Mouse (Mus musculus) MEL (cell line): ENCODE measurements around the gene Prph. TPM values are rescaled to one million over a fixed set of nuclear protein-coding genes. Genes with fewer than 3 reads are reported as not detected.

Source experiments
- DNase-seq: peaks from one replicate; pipeline ENCODE4 v3.0.0; 2011; ENCODE audit warnings: low read depth, low spot score
- H3K27ac ChIP-seq: 2 replicates; pipeline ENCODE4 v1.5.1; 2012; ENCODE audit warnings: low read depth, mild to moderate bottlenecking, control low read depth, low read length, moderate library complexity; ENCODE audit not compliant: control insufficient read depth
- H3K27me3 ChIP-seq, 2 experiments: fragments of 150-350 bp in 1 of 2; sonication (generic) in 1 of 2; 2 replicates each; pipeline ENCODE4 v1.6.1; 2012; ENCODE audit warnings: low read length in 2 of 2, mild to moderate bottlenecking in 2 of 2, improper control_type of control experiment in 1 of 2, moderate library complexity in 1 of 2; ENCODE audit not compliant: insufficient read depth in 2 of 2, control insufficient read depth in 1 of 2
- H3K36me3 ChIP-seq, 2 experiments: 2 replicates each; pipeline ENCODE4 v1.6.1; 2012 to 2014; ENCODE audit warnings: low read length in 2 of 2, improper control_type of control experiment in 1 of 2, inconsistent platforms in 1 of 2, mild to moderate bottlenecking in 1 of 2; ENCODE audit not compliant: insufficient read depth in 2 of 2, control insufficient read depth in 1 of 2
- H3K4me1 ChIP-seq, 2 experiments: fragments of 150-350 bp in 1 of 2; sonication (generic) in 1 of 2; 2 replicates each; pipeline ENCODE4 v1.6.1; 2012; ENCODE audit warnings: low read length in 2 of 2, improper control_type of control experiment in 1 of 2, mild to moderate bottlenecking in 1 of 2; ENCODE audit not compliant: insufficient read depth in 2 of 2, control insufficient read depth in 1 of 2
- H3K4me3 ChIP-seq, 2 experiments: fragments of 150-350 bp in 1 of 2; sonication (generic) in 1 of 2; 2 replicates each; pipeline ENCODE4 v1.5.1; 2012; ENCODE audit warnings: low read depth in 2 of 2, low read length in 2 of 2, mild to moderate bottlenecking in 2 of 2, moderate library complexity in 2 of 2, control low read depth in 1 of 2, improper control_type of control experiment in 1 of 2; ENCODE audit not compliant: control insufficient read depth in 1 of 2, insufficient read depth in 1 of 2
- H3K79me2 ChIP-seq: 2 replicates; pipeline ENCODE4 v1.6.1; 2012; ENCODE audit warnings: mild to moderate bottlenecking, low read length, moderate library complexity; ENCODE audit not compliant: control insufficient read depth, poor library complexity, insufficient read depth
- H3K9ac ChIP-seq: 2 replicates; pipeline ENCODE4 v1.6.1; 2012; ENCODE audit warnings: low read depth, mild to moderate bottlenecking, control low read depth, low read length, moderate library complexity; ENCODE audit not compliant: control insufficient read depth, poor library complexity, severe bottlenecking
- H3K9me3 ChIP-seq: fragments of 150-350 bp; sonication (generic); replicated peaks from 2 replicates; pipeline ENCODE4 v1.6.1; 2012; ENCODE audit warnings: mild to moderate bottlenecking, low read length, improper control_type of control experiment, moderate library complexity; ENCODE audit not compliant: insufficient read depth
- CHD1 ChIP-seq: IDR thresholded peaks from 2 replicates; pipeline ENCODE4 v1.6.1; 2012; ENCODE audit warnings: low read depth, mild to moderate bottlenecking, inconsistent platforms, low read length, improper control_type of control experiment
- CHD2 ChIP-seq: IDR thresholded peaks from 2 replicates; pipeline ENCODE4 v1.6.1; 2011; ENCODE audit warnings: low read length, improper control_type of control experiment
- CTCF ChIP-seq, 3 experiments: IDR thresholded peaks in 2 of 3; conservative IDR thresholded peaks in 1 of 3; 2 replicates each; pipeline ENCODE4 v1.5.1; 2011 to 2012; ENCODE audit warnings: low read length in 3 of 3, low read depth in 2 of 3, mild to moderate bottlenecking in 2 of 3, improper control_type of control experiment in 1 of 3, inconsistent platforms in 1 of 3, mixed read lengths in 1 of 3, moderate library complexity in 1 of 3; ENCODE audit not compliant: control insufficient read depth in 1 of 3, insufficient read depth in 1 of 3, poor library complexity in 1 of 3, severe bottlenecking in 1 of 3
- ELF1 ChIP-seq: IDR thresholded peaks from 2 replicates; pipeline ENCODE4 v1.6.1; 2014; ENCODE audit warnings: low read depth, mild to moderate bottlenecking, inconsistent platforms, low read length, improper control_type of control experiment, moderate library complexity
- ETS1 ChIP-seq: IDR thresholded peaks from 2 replicates; pipeline ENCODE4 v1.6.1; 2012; ENCODE audit warnings: low read depth, mild to moderate bottlenecking, inconsistent platforms, low read length, improper control_type of control experiment, moderate library complexity
- GABPA ChIP-seq: IDR thresholded peaks from 2 replicates; pipeline ENCODE4 v1.6.1; 2012; ENCODE audit warnings: low read depth, mild to moderate bottlenecking, inconsistent platforms, low read length, improper control_type of control experiment, moderate library complexity
- JUND ChIP-seq: IDR thresholded peaks from 2 replicates; pipeline ENCODE4 v1.6.1; 2011; ENCODE audit warnings: low read depth, mild to moderate bottlenecking, improper control_type of control experiment, low read length
- MAZ ChIP-seq: IDR thresholded peaks from 2 replicates; pipeline ENCODE4 v1.6.1; 2012; ENCODE audit warnings: low read depth, mild to moderate bottlenecking, inconsistent platforms, low read length, improper control_type of control experiment
- MEF2A ChIP-seq: IDR thresholded peaks from 2 replicates; pipeline ENCODE4 v1.6.1; 2014; ENCODE audit warnings: low read depth, mild to moderate bottlenecking, inconsistent platforms, low read length, improper control_type of control experiment; ENCODE audit not compliant: poor library complexity, insufficient replicate concordance, severe bottlenecking; ENCODE audit errors: extremely low read depth
- POLR2A ChIP-seq, 2 experiments: IDR thresholded peaks; 2 replicates each; pipeline ENCODE4 v1.6.1; 2011 to 2012; ENCODE audit warnings: low read length in 2 of 2, mild to moderate bottlenecking in 2 of 2, control low read depth in 1 of 2, improper control_type of control experiment in 1 of 2, low read depth in 1 of 2, moderate library complexity in 1 of 2; ENCODE audit not compliant: control insufficient read depth in 1 of 2, insufficient read depth in 1 of 2, poor library complexity in 1 of 2
- RAD21 ChIP-seq: IDR thresholded peaks from 2 replicates; pipeline ENCODE4 v1.6.1; 2011; ENCODE audit warnings: mild to moderate bottlenecking, low read depth, low read length, improper control_type of control experiment
- RCOR1 ChIP-seq: IDR thresholded peaks from 2 replicates; pipeline ENCODE4 v1.6.1; 2012; ENCODE audit warnings: low read depth, mild to moderate bottlenecking, inconsistent platforms, low read length, improper control_type of control experiment
- SMC3 ChIP-seq: IDR thresholded peaks from 2 replicates; pipeline ENCODE4 v1.6.1; 2011; ENCODE audit warnings: low read depth, low read length, improper control_type of control experiment
- TAL1 ChIP-seq: IDR thresholded peaks from 2 replicates; pipeline ENCODE4 v1.6.1; 2012; ENCODE audit warnings: mild to moderate bottlenecking, inconsistent platforms, low read length, moderate library complexity, mixed read lengths
- UBTF ChIP-seq: IDR thresholded peaks from 2 replicates; pipeline ENCODE4 v1.6.1; 2012; ENCODE audit warnings: low read depth, mild to moderate bottlenecking, inconsistent platforms, low read length, improper control_type of control experiment, moderate library complexity, borderline replicate concordance; ENCODE audit not compliant: insufficient read depth
- USF1 ChIP-seq: IDR thresholded peaks from 2 replicates; pipeline ENCODE4 v1.6.1; 2014; ENCODE audit warnings: low read depth, mild to moderate bottlenecking, inconsistent platforms, low read length, improper control_type of control experiment, moderate library complexity
- USF2 ChIP-seq, 2 experiments: IDR thresholded peaks; 2 replicates each; pipeline ENCODE4 v1.6.1; 2011 to 2012; ENCODE audit warnings: improper control_type of control experiment in 2 of 2, low read length in 2 of 2, borderline replicate concordance in 1 of 2, inconsistent platforms in 1 of 2, low read depth in 1 of 2, mild to moderate bottlenecking in 1 of 2; ENCODE audit not compliant: insufficient read depth in 1 of 2
- ZKSCAN1 ChIP-seq: IDR thresholded peaks from 2 replicates; pipeline ENCODE4 v1.6.1; 2012; ENCODE audit warnings: low read depth, mild to moderate bottlenecking, inconsistent platforms, low read length, improper control_type of control experiment, moderate library complexity
- ZMIZ1 ChIP-seq: IDR thresholded peaks from 2 replicates; pipeline ENCODE4 v1.6.1; 2012; ENCODE audit warnings: low read depth, mild to moderate bottlenecking, inconsistent platforms, low read length, improper control_type of control experiment, moderate library complexity
- ZNF384 ChIP-seq: IDR thresholded peaks from 2 replicates; pipeline ENCODE4 v1.6.1; 2012; ENCODE audit warnings: low read depth, mild to moderate bottlenecking, inconsistent platforms, low read length, improper control_type of control experiment
- polyA plus RNA-seq, 2 experiments: library from polyadenylated mRNA; stranded (reverse) in 1 of 2; unstranded in 1 of 2; fragments of >175 nt in 1 of 2; fragments of >200 nt in 1 of 2; gene quantifications; 2 replicates each; pipeline versions ENCODE4 v1.2.1 to v1.2.4; 2012; ENCODE audit warnings: low replicate concordance in 2 of 2, low read depth in 1 of 2; ENCODE audit not compliant: insufficient read length in 2 of 2, insufficient read depth in 1 of 2, missing spikeins in 1 of 2
- total RNA-seq: library from RNA; depleted of rRNA; stranded (reverse); fragments of 300-350 nt; gene quantifications from 2 replicates; pipeline ENCODE4 v1.2.3, GENCODE M21; 2012

The Prph gene
- total and polyA plus RNA-seq, 3 experiments, result not detected

GRCm38 (mm10) chr15:99039996-99040919, 14.7 kb upstream of the Prph start (continued):
- TF ChIP-seq ZNF384, result peak; percentile 94
- TF ChIP-seq ELF1, result no peak
- no peak for TF ChIP-seq TAL1
- no peak for TF ChIP-seq ZMIZ1

- no peak overlapping the region for H3K9ac ChIP-seq
- no peak overlapping the region for H3K4me3 ChIP-seq
- H3K9me3 ChIP-seq, result no peaks in the 10 kb centered on the region
- no peaks in the 10 kb centered on the region for H3K27me3 ChIP-seq
- H3K4me1 ChIP-seq, result peaks cover 4 to 15% of the 10 kb centered on the region in 2 experiments; a peak in 3 of 4 replicates
- TF ChIP-seq JUND (no peak), RAD21 (no peak), MEF2A (no peak), ZKSCAN1 (no peak), UBTF (no peak), CTCF (IDR thresholded peaks at IDR 0.05 in 2 of 3, conservative IDR thresholded peaks at IDR 0.05 in 1 of 3; ENCODE audit: control insufficient read depth in 1 of 3, insufficient read depth in 1 of 3, low read depth in 2 of 3, low read length in 3 of 3, poor library complexity in 1 of 3, severe bottlenecking in 1 of 3) (no peak), GABPA (no peak)
- TF ChIP-seq, all 39 proteins: peak for 0
- Histone ChIP-seq H3K79me2 (no peaks in the 10 kb centered on the region), H3K27ac (no peak overlapping the region), H3K36me3 (peaks cover 5 to 9% of the 10 kb centered on the region in 2 experiments; a peak in 3 of 4 replicates)
- no peak for DNase-seq
Observed at GRCm38 (mm10) chr15:99040920-99041856, 13.8 kb upstream of the Prph start.

DNA sequence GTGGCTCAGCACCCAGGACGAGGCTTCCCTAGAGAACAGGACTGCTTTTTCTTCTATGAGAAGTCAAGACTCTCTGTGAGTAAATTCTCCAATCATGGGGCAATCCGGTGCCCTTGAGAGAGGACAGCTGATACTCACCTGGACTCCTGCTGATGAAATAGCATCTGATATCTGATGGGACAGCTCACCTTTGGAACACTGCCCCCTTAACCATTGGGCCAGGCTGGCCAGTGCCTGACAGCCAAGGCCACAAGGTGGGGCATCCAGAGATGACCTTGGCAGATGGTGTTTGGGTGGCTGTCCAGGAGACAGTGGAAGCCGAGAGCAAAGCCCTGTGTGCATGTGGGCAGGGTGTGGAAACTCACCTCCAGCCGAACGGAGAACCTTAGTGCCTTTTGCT, 12.6 kb upstream of the Prph start:
- no peak for DNase-seq
- Histone ChIP-seq H3K36me3 (peaks cover 0 to 9% of the 10 kb centered on the region in 2 experiments; a peak in 2 of 4 replicates), H3K9ac (no peak overlapping the region), H3K9me3 (no peaks in the 10 kb centered on the region), H3K4me1 (peaks cover 4 to 15% of the 10 kb centered on the region in 2 experiments; a peak in 3 of 4 replicates), H3K27me3 (no peaks in the 10 kb centered on the region), H3K4me3 (no peak overlapping the region), H3K79me2 (no peaks in the 10 kb centered on the region), H3K27ac (no peak overlapping the region)
- TF ChIP-seq CHD1 (no peak), USF2 (IDR thresholded peaks at IDR 0.05; ENCODE audit: borderline replicate concordance in 1 of 2, insufficient read depth in 1 of 2, low read depth in 1 of 2, low read length in 2 of 2) (no peak), ZMIZ1 (no peak), MEF2A (no peak), SMC3 (no peak), ZNF384 (no peak), GABPA (no peak), ELF1 (no peak), USF1 (no peak), ETS1 (no peak), MAZ (no peak), POLR2A (IDR thresholded peaks at IDR 0.05; ENCODE audit: control insufficient read depth in 1 of 2, insufficient read depth in 1 of 2, low read depth in 1 of 2, low read length in 2 of 2, poor library complexity in 1 of 2) (no peak), RCOR1 (no peak), CHD2 (no peak)
